Mouse (Mus musculus): ENCODE results near the gene Ugt1a6b.

Ugt1a6b gene

DNA sequence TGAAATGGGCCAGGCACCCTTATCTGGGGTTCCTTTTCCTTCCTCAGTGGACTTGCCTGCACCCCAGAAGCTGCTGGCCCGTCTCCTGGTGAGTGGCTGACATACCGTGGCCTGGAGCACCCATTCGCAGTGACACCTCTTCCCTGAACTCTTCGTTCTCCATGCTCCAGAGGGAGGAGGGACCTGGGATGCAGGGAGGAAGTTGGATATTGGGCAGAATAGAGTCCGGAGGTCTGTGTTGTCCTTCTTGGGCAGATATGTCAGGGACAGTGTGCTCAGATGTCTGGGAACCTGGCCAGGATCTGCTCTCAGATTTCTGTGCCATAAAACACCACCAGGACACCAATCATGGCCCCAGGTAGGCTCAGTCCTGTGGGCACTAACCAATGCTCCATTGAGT lies 137.0 kb downstream of the Ugt1a6b start:
- in situ Hi-C loops (cut with MboI), result no loop called here

DNA sequence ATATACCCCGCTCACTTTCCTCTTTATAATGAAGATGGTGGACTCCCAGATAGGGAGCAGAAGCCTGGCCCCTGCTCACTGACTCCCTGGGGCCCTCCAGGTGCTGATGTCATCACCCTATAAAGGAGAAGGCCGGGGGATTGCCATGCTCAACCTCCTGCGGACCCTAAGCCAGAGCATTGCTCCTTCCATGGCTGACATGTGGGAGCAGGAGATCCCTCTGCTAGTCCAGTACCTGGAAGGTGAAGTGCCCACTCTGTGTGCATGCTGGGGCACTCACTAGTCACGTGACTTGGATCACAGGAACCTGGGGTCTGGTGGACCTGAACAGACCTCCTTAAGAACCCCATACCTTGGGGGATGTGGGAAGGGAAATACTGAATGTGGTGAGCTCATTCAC lies 137.5 kb downstream of the Ugt1a6b start:
- in situ Hi-C loops (cut with MboI), result no loop called here

DNA sequence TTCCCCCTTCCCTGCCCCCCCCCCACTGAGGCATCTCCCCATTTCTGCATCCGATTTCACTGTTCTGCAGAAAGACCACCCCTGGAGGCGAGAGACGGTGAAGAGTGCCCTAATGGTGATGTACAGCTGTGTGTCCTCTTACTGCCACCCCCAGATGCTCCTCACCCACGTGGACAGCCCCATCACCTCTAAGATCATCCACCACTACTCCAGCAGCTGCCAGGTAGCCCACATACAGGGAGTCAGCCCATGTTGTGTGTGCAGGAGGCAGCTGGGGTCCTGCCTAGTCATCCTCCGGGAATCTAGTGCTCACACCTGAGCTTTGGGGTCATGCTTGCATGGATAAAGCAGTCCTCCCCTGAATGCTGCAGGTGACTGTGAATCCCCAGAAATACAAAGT lies 140.8 kb downstream of the Ugt1a6b start:
- in situ Hi-C loops (cut with MboI), result no loop called here

DNA sequence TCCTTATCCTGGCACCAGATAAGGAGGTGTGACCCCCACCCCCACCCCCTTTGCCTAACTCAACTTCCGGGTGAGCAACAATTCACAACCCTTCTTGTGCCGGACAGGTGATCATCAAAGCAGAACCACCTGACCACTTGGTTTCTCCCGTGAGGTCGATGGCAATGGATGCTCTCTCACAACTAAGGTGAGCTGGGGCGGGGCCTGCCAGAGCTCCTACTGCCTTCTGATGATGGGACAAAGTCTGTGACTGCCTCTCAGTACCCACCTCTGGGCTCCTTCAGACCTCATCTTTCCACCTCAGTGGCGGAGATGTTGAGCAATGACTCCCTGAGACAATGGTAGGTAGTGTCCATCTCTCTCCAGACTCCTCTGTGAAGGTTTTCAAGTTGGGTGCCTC lies 142.8 kb downstream of the Ugt1a6b start:
- in situ Hi-C loops (cut with MboI), result no loop called here

DNA sequence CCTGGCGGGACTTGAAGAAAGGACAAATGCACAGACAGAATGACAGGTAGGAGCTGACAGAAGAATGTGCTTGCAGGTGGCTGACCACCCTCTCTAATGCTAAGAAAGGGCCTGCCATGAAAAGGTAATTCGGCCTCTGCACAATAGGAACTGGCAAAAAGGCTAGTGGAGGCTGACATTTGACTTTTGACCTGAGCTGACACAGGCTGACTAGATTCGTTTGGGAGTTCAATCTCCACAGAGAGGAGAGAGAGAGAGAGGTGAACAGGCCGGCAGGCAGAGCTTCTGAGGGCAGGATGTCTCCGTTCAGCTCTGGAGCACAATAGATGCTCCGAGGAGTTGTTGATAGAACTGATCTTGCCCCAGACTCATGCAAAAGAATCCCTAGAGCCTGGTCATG lies 143.3 kb downstream of the Ugt1a6b start:
- in situ Hi-C loops (cut with MboI), result no loop called here

DNA sequence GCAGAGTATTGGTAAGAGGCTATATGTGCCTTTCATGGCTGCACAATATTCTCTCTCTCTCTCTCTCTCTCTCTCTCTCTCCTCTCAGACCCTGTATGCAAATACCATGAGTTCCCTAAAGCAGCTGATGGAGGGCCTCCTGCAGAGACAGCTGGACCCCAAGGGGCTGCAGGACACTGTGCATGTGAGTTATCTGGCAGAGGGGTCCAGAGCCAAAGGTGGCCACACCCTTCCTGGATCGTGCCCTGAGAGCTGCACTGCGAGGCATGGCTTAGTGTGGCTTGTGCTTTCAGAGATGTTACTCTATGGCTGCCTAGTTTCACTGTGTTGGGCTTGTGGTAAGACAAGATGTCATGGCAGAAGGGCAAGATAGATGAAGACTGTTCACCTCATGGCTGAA lies 144.6 kb downstream of the Ugt1a6b start:
- in situ Hi-C loops (cut with MboI), result no loop called here

DNA sequence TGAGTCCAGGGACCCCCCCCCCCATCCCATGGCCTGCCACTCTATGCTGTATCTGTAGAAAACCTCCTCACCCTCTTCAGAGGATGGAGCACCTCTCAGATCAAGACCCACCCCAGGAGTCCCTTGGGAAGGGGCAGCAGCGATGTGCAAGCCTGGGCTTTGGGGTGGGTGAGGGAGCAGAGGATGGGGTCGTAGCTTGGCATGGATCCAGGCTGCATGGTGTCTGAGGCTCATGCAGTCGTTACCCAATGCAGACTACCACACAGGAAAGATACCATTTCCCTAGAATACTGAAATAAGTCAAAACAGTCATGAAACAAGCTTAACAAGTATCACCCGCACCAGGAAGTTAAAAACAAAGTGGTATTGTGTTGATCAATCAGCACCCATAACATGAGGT lies 145.6 kb downstream of the Ugt1a6b start:
- in situ Hi-C loops (cut with MboI), result no loop called here

DNA sequence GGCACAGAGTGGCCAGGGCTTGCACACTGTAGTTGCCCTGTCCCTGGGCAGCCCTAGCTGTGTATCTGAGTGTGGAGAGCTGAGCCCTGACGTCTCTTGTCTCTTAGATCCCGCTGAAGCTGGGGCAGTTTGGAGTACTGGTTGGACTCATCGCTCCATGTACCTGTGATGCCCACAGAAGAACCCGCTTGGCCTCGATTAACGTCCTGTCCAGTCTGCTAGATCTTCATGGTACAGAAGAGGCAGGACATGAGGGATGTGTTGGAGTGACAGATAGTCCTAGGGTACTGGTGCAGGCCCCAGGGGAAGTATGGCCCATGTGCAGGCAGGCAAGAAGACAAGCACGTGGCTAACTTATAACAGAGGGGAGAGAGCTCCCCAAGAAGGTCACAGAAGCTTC lies 146.5 kb downstream of the Ugt1a6b start:
- in situ Hi-C loops (cut with MboI), result no loop called here

DNA sequence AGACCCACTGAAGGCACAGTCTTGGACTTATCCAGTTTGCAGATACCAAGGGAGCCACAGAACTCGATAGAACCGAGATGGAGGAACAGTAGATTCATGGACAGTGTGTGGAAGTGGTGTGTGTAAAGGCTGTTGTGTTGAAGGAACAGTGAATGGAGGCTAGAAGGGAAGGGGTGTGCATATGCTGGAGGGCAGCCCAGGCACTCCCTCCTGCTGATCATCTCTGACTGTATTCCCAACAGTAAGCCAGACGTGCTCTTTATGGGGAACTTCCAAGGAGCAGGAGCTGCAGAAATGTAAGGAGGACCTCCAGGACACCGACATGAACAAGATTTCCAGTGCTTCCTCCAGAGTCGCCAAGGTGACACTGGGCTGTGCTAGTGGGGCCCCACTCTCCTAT lies 147.0 kb downstream of the Ugt1a6b start:
- in situ Hi-C loops (cut with MboI), result no loop called here

DNA sequence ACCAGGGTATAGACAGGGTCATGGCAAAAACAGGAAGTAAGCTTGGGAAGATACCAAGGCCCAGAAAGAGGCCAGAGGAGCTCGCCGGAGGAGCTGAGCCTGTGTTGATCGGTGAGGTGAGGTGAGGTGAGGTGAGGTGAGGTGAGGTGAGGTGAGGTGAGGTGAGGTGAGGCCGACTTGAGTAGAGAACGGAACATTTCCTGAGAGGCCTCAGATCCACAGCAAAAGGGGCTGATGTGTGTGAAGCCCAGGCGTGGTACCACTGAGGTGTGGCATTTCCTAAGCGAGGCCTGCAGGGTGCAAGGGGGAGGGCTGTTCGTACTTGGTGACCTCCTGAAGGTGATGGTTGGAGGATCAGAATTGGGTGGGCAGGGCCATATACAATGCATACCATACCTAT lies 150.1 kb downstream of the Ugt1a6b start:
- in situ Hi-C loops (cut with MboI), result no loop called here

DNA sequence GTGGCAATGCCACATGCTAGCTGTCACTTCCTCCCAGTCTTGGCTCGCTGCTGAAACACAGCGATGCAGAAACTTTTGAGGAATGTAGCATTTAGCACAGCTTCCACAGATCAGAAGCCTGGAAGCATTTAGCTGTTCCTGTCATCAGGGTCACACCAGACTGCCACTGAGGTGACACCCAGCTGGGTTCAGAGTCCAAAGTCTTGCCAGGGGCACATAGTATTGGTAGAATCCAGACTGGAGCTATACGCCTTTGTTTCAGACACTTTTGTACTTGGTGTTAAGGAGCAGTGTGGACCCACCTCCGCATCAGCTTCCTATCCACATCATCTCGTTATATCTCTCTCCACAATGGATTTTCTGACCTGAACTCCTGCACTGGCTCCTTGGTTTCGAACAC lies 150.5 kb downstream of the Ugt1a6b start:
- in situ Hi-C loops (cut with MboI), result no loop called here

DNA sequence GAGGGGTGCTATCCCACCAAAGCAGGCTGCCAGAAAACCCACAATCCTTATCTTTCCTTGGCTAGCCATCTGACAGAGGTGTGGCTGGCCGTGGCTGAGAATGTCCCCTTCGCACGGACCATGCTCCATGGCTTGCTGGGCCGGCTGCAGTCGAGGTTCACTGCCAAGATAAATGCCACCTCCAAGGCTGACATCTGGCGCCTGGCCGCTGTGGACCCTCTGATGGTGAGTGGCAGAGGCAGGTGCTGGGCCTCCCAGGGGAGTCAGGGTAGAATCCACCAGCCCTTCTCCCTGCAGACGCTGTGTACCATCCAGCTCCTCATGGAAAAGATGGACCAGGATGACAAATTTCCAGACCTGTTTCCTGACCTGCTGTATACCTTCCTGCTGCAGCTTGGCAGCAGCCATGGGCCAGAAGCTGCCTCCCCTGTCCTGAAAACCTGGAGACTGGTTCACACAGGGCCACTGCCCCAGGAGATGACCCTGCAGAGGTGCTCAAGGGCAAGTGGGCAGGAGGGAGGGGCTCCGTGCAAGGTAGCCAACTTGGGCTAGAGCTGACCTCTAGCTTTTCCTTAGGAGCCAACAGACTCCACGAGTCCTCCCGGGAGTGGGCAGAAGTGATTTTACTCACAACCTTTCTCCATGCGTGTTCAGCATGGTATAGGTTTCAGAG lies 151.9 kb downstream of the Ugt1a6b start:
- in situ Hi-C loops (cut with MboI), result no loop called here

DNA sequence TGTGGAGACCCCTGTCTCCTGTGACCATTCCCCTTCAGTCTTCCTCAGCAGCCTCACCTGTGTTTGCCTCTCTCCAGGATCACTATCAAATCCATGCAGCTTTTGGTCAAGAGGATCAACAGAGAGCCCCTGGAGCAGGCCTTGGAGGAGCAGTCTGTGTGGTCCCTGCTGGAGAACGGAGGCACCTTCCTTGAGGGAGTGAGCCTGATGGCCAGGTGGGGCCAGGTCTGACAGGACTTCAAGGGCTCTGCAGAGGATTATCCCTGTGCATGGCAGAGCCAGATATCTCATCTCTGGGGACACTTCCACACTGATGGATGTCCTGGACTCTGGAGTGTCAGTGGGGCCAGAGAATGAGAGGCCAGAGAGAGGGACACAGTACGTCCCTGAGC lies 152.4 kb downstream of the Ugt1a6b start:
- in situ Hi-C loops (cut with MboI), result no loop called here

DNA sequence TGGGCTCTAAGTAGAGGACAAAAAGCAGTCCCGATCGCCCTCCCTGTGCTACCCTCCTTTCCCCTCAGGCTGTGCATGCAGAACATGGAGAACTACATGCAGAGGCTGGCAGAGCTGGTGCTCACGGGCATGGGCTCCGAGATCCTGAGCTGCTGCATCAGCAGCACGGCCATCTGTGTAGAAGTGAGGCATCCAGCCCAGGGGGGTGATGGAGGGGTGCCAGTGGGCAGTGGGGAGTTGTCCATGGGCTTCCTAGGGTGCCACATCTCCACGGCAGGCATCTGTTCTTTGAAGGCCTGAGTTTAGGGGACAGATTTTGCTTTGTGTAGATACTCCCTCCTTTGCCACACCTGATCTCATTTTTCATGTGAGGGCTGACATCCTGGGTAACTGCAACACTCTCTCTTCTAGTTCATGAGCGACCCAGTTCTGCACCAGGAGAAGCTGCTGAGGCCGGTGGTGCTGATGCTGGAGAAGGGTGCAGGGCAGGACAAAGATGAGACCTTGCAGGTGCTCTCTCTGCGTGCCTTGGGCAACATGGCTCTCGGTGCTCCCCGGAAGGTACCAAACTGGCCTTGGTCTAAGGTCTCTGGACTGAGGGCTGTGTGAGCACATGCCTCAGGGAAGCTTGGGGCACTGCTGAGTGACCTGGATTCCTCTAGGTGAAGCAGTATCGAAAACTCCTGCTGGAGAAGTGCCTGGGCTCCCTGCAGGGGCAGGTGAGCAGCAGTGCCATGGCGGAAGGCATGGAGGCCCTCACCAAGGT lies 153.1 kb downstream of the Ugt1a6b start:
- in situ Hi-C loops (cut with MboI), result no loop called here

DNA sequence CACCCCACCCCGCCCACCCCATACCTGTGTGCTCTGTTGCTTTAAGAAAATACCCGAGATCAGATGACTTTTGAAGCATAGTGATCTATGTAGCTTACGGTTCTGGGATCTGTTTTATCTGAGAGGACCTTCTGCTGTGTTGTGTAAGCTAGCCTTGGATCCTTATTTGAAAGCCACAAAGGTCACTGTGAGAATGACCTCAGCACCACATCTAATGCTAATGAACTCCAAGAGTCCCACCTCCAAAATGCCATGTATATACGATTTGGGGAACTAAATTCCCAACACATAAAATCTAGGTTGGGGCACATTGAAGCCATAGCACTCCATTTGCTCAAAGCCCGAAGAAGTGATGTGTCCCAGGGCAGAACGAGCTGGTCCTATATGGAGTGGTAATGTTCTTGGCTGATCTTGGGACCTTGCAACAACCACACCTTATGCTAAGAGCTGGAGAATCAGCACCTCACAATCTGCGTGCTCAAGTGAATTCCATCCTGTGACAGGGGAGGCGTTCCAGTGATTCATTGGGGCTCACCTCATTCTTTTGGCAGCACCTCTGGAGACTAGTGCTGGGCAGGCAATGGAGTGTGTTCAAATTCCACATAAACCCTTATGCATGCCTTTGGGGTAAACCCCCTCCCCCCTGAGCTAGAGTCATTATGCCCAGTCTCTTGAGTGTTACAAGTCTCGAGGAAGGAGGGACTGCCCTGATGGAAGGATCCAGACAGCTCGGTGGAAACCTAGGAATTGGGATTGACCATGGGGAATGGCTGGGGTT lies 154.0 kb downstream of the Ugt1a6b start:
- in situ Hi-C loops (cut with MboI), result no loop called here

DNA sequence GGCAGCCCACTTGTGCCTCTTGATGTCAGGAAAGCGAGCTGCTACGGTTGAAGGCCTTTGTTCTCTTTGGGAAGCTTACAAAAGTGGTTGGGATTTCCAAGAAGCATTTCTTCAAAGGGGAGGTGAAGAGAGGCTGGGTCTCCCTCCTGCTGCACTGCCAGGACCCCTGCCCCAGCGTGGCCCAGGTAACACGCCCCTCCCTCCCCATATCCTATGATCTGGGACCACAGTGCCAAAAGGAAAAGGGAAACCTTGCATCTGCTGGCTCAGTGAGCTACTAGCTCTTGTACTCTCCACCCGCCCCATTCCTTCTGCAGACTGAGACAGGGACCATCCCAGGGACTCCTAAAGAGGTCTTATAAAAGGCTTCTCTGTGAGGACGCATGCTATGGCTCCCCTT lies 154.6 kb downstream of the Ugt1a6b start:
- in situ Hi-C loops (cut with MboI), result no loop called here

DNA sequence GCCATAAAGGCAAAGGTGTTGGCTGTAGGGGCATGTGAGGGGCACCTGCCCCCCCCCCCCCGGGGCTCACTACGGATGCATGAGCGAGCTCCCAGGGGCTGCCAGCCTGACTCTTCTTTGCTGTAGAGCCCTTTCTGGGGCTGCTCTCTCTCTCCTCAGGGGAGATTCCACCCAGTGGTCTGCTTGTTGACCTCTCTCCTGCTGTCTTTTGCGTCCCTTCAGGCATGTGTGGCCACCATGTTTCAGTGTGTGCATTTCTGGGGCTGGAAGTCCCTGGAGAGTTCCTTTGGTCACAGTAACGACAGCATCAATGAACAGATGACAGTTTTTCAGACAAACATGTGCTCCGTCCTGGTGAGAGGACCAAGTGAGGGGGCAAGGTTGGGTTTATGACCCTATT lies 155.3 kb downstream of the Ugt1a6b start:
- in situ Hi-C loops (cut with MboI), result no loop called here

DNA sequence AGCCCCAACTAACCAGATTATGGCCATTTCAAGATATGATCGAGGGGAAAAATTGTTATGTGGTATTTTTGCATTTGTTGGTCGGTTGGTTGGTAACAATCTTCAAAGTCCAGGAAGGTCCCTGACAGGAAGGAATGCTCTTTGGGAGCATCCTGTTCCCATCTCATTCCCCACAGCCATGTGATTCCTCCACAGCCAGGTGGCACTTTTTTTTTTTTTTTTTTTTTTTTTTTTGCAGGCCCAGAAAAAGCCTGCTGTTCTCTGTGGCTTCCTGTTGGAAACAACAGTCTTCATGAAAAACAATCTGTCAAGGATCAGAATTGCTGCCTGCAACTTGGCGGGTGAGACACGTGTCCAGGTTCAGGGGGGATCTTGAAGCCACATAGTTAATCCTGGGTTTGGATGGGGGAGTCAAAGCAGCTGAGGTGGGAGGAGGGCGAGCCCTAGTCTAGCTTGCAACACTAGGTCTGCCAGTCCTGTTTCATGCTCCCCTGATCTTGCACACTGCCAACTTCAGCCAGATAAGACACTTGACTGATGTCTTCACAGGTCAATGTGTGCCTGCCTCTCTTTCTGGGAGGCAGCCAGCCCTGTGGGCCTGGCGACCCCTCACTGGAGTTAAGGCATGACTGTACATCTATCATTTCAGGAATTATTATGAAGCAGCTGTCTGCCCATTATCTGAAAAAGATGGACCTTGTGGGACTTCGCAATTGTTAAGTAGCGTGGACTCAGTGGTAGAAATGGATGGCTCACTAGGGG lies 156.0 kb downstream of the Ugt1a6b start:
- in situ Hi-C loops (cut with MboI), result no loop called here

DNA sequence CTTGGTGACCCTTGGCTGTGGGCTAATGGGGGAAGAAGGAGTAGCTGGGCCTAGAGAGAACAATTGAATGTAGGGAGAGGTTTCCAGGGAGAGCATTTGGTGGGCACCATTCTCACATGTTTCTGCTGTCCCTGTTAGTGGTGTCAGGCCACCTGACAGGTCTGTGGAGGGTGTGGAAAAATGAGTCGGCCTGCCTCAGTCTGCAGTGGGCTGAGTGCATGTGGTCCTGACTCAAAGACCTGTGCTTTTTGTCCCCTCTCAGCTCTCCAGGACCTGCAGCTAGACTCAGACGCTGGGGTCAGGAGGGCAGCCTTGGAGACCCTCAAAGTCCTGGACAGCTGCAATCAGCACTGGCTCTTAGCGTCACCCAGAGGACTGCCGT lies 156.6 kb downstream of the Ugt1a6b start:
- in situ Hi-C loops (cut with MboI), result no loop called here

DNA sequence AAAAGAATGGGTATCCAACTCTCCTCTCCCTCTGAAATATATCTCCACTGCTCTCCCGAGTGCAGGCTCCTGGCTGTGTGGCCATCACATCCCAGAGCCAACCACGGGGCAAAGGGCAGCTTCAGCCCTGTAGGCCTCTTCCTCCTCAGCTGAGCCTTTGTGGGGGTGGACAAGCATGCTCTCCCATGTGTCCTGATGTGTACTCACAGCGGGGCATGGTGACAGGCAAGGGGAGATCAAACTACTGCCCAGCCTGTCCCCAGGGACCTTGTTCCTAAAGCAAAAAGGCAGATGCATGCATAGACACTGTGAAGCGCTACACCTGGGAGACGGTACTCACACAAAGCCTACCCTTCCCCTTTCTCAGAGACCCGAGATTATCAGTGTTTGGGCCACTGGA lies 157.1 kb downstream of the Ugt1a6b start:
- in situ Hi-C loops (cut with MboI), result no loop called here

DNA sequence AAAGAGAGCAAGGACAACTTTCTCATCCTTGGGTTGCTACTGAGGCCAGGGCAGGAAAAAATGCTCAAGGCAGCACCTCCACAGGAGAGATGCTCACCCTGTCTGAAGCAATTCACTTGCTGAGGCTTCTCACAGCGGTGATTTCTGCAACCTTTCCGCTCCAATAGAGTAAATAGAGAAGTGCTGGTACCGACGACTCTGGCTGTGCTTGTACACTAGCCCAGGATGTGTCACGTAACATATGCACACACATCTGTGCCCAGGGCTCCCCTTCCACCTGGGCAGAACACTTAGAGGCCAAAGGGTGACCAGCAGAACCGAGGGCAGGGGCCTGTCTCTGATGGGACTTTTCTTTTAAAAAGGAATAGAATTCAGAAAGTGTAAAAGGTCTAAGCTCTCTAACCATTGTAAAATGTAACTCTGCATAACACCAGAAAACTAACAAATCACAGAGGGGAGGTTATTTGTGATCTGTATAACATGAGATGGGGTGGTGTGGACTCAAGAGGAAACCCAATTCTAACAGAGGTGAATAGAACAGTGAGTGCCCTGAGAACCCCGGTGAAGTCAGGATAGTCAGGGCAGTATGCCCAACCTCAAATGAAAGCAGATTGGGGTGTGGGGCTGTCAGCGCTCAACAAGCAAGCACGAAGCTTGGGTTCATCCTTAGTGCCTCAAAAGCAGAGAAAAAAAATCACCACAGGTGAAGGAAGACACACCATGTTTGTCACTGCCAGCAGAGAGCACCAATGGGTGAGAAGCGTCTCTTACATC lies 157.7 kb downstream of the Ugt1a6b start:
- in situ Hi-C loops (cut with MboI), result no loop called here

DNA sequence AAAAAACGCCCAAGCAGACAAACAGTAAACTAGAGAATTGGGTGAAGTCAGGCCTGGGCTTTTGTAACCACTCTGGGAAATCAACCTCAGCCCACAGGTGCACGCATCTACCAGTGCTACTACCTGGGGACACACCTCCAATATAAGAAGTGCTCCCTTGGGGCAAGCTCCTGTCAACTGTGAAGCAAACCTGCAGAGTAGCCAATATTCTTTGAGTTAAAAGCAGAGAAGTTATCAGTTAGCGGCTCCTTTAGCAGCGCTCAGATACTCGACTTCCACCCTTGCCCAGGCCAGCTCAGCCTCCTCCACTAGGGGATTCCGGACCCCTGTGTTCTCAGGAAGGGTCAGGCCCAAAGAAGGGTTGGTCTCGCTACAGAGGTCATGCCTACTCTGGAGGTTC lies 158.7 kb downstream of the Ugt1a6b start:
- in situ Hi-C loops (cut with MboI), result no loop called here
